Mouse (Mus musculus) intestine, embryonic 14.5 days (tissue): ENCODE measurements around the gene Cox19. TPM values are rescaled to one million over a fixed set of nuclear protein-coding genes. Genes with fewer than 3 reads are reported as not detected.
"Not testable (repeated sequence)": the region's sequence is repeated elsewhere in the genome, so short reads cannot be mapped to it uniquely, and the experiment has no call there.

Experiments used
- ATAC-seq: fragments of 200-750 bp; cut with Nextera tagmentation; replicated peaks from 2 replicates; pipeline ENCODE4 v1.8.0; 2017; ENCODE audit warnings: low read depth, moderate number of reproducible peaks, moderate TSS enrichment, moderate library complexity; ENCODE audit not compliant: low FRiP score, low TSS enrichment
- DNase-seq: peaks from one replicate; pipeline ENCODE4 v3.0.0-alpha.2; 2018; ENCODE audit warnings: low spot score
- H3K27ac ChIP-seq: fragments of 300-500 bp; sonication (generic); 2 replicates; pipeline ENCODE4 v1.5.1; 2014; ENCODE audit warnings: low read depth, mild to moderate bottlenecking, control low read depth
- H3K27me3 ChIP-seq: fragments of 300-500 bp; sonication (generic); replicated peaks from 2 replicates; pipeline ENCODE4 v1.6.1; 2014; ENCODE audit warnings: low read length, control low read depth; ENCODE audit not compliant: control insufficient read depth, insufficient read depth
- H3K36me3 ChIP-seq: fragments of 300-500 bp; sonication (generic); 2 replicates; pipeline ENCODE4 v1.6.1; 2014; ENCODE audit warnings: low read length, control low read depth; ENCODE audit not compliant: control insufficient read depth, insufficient read depth
- H3K4me1 ChIP-seq: fragments of 300-500 bp; sonication (generic); replicated peaks from 2 replicates; pipeline ENCODE4 v1.6.1; 2014; ENCODE audit warnings: low read length, control low read depth, mixed read lengths; ENCODE audit not compliant: control insufficient read depth, insufficient read depth
- H3K4me2 ChIP-seq: fragments of 300-500 bp; sonication (generic); 2 replicates; pipeline ENCODE4 v1.6.1; 2014; ENCODE audit warnings: low read length
- H3K4me3 ChIP-seq: fragments of 300-500 bp; sonication (generic); 2 replicates; pipeline ENCODE4 v1.5.1; 2014; ENCODE audit warnings: low read depth, low read length, control low read depth, mixed read lengths
- H3K9ac ChIP-seq: fragments of 300-500 bp; sonication (generic); 2 replicates; pipeline ENCODE4 v1.6.1; 2014; ENCODE audit warnings: mild to moderate bottlenecking, low read length
- H3K9me3 ChIP-seq: fragments of 300-500 bp; sonication (generic); 2 replicates; pipeline ENCODE4 v1.6.1; 2016; ENCODE audit warnings: low read length, control low read depth; ENCODE audit not compliant: control insufficient read depth
- WGBS: fragments of 180-500 bp; shearing (Covaris S2); extraction: QIAGEN DNeasy Blood & Tissue Kit; methylation state at CpG from one replicate; pipeline ENCODE4 v1.1.7; 2014; 5-methylcytosine and 5-hydroxymethylcytosine counted together
- polyA plus RNA-seq: library from polyadenylated mRNA; unstranded; fragments of >200 nt; fragmentation: Nextera tagmentation; extraction: Ambion mirVana; gene quantifications from 2 replicates; pipeline ENCODE4 v1.2.1, GENCODE M21; 2014

Gene Cox19
- polyA plus RNA-seq, 1 experiment from 2014 or later = 149 TPM

GRCm38 (mm10) chr5:139392219-139393196 is 41.3 kb upstream of the Cox19 start:
- H3K27ac ChIP-seq = no peak overlapping the region
- WGBS = 92% methylated on average over 37 of the region's 37 CpGs
- DNase-seq (no peak), ATAC-seq (no peak)
- H3K4me1 ChIP-seq = peaks cover 19% of the 10 kb centered on the region
- no peak overlapping the region for H3K4me3 ChIP-seq
- H3K9ac ChIP-seq = no peak overlapping the region
- H3K4me2 ChIP-seq = no peak overlapping the region
- no peaks in the 10 kb centered on the region for H3K9me3 ChIP-seq
- no peaks in the 10 kb centered on the region for H3K36me3 ChIP-seq
- H3K27me3 ChIP-seq = no peaks in the 10 kb centered on the region

- peaks cover 19% of the 10 kb centered on the region for H3K4me1 ChIP-seq
- no peak overlapping the region for H3K4me2 ChIP-seq
- no peaks in the 10 kb centered on the region for H3K27me3 ChIP-seq
- no peak for DNase-seq
- no peak for ATAC-seq
- 83% methylated on average over 11 of the region's 11 CpGs for WGBS
- H3K9ac ChIP-seq = no peak overlapping the region
- H3K27ac ChIP-seq = no peak overlapping the region
- H3K9me3 ChIP-seq = no peaks in the 10 kb centered on the region
- no peak overlapping the region for H3K4me3 ChIP-seq
- H3K36me3 ChIP-seq = no peaks in the 10 kb centered on the region
These were observed 40.2 kb upstream of the Cox19 start for GRCm38 (mm10) chr5:139391309-139391990.

DNA sequence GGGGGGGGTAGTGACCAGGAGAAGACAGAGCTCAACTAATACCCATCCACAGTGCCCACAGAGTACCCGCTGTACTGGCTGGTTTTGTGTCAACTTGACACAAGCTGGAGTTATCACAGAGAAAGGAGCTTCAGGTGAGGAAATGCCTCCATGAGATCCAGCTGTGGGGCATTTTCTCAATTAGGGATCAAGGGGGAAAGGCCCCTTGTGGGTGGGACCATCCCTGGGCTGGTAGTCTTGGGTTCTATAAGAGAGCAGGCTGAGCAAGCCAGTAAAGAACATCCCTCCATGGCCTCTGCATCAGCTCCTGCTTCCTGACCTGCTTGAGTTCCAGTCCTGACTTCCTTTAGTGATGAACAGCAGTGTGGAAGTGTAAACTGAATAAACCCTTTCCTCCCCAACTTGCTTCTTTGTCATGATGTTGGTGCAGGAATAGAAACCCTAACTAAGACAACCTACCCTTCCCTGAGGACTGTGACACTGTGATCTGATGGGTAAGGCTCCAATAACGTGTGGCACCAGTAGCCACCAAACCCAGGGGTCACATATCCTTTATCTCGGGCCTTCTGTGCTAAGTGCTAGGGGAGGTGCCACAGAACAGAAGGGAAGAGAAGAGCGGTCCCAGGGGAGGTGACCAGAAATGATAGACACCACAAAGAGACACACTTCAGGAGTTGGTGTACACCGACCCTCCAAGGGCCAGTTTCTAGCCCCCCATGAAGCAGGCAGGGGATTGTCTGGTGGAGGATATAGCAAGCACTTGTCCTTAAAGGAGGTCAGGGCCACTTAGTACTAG is 39.3 kb upstream of the Cox19 start:
- not testable (repeated sequence) for H3K9ac ChIP-seq, H3K4me2 ChIP-seq, H3K9me3 ChIP-seq, H3K4me3 ChIP-seq, H3K27ac ChIP-seq, H3K27me3 ChIP-seq, H3K36me3 ChIP-seq, DNase-seq, ATAC-seq
- 78% methylated on average over 5 of the region's 5 CpGs for whole genome bisulfite sequencing
- H3K4me1 ChIP-seq = peaks cover 19% of the 10 kb centered on the region

DNA sequence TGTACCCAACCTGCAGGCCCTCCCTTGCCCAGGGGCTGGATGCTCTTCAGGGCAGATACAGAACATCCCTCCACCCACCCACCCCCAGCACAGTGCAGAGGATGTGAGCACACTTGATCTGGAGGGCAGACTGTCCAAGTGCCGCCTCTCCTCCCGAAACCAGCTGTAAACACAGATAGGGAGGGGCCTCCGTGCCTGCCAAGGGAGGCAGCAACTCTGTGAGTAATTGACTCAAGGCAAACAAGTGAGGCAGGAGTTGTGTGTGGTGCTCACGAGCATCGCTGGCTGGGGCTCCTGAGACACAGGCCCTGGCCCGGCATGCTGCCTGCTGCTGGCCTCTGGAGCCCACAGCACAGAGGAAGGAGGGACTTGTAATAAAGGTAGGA is 38.5 kb upstream of the Cox19 start:
- DNase-seq (no peak), ATAC-seq (peak; percentile 49)
- Histone ChIP-seq H3K4me2 (no peak overlapping the region), H3K4me1 (peaks cover 19% of the 10 kb centered on the region), H3K27ac (peak overlapping the region; percentile 27), H3K27me3 (no peaks in the 10 kb centered on the region), H3K4me3 (no peak overlapping the region), H3K9me3 (no peaks in the 10 kb centered on the region), H3K36me3 (no peaks in the 10 kb centered on the region), H3K9ac (no peak overlapping the region)
- 9% methylated on average over 6 of the region's 6 CpGs for WGBS

- Histone ChIP-seq H3K4me2 (no peak overlapping the region), H3K4me3 (no peak overlapping the region), H3K9ac (no peak overlapping the region), H3K27me3 (no peaks in the 10 kb centered on the region), H3K9me3 (no peaks in the 10 kb centered on the region), H3K27ac (peak overlapping the region; percentile 27), H3K4me1 (peaks cover 23% of the 10 kb centered on the region), H3K36me3 (no peaks in the 10 kb centered on the region)
- whole genome bisulfite sequencing = 60% methylated on average over 17 of the region's 17 CpGs
- ATAC-seq = 0 out of 2 replicates have a peak, but pooled peaks have one; percentile 15
- DNase-seq = no peak
These were observed 37.8 kb upstream of the Cox19 start for GRCm38 (mm10) chr5:139388694-139389675.

DNA sequence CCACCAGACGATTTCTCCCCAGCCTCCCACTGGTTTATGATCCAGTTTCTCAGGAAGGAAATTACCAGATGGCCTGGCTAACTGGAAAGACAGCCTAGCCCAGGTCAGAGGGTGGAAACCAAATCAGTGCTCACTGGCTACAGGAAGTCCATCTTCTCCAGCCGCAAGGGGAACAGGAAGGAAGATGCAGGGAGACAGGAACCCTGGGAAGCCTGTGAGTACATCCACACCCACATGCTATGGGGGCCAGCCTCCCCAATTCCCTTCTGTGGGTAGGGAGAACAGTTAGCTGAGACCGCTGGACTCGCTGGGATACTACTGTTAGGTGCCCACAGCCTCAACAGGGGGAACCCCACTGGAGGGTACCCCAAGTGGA is 37.0 kb upstream of the Cox19 start:
- Histone ChIP-seq H3K9ac (no peak overlapping the region), H3K4me1 (peaks cover 23% of the 10 kb centered on the region), H3K27ac (0 out of 2 replicates have a peak overlapping the region, but pooled peaks have one; percentile 3), H3K4me2 (no peak overlapping the region), H3K27me3 (no peaks in the 10 kb centered on the region), H3K9me3 (no peaks in the 10 kb centered on the region), H3K4me3 (no peak overlapping the region), H3K36me3 (no peaks in the 10 kb centered on the region)
- DNase-seq (no peak), ATAC-seq (no peak)
- 52% methylated on average over 4 of the region's 4 CpGs for WGBS

- DNase-seq (no peak), ATAC-seq (no peak)
- Histone ChIP-seq H3K4me2 (no peak overlapping the region), H3K27ac (0 out of 2 replicates have a peak overlapping the region, but pooled peaks have one; percentile 0), H3K36me3 (no peaks in the 10 kb centered on the region), H3K27me3 (no peaks in the 10 kb centered on the region), H3K4me3 (no peak overlapping the region), H3K9me3 (no peaks in the 10 kb centered on the region), H3K9ac (no peak overlapping the region), H3K4me1 (peaks cover 23% of the 10 kb centered on the region)
- 79% methylated on average over 10 of the region's 10 CpGs for WGBS
These were observed 36.3 kb upstream of the Cox19 start for GRCm38 (mm10) chr5:139387329-139388194.
